Comparison of ENCODE assay signal across 9 mouse cellular contexts in genomic region chr13:95523659-95524423, GRCm38 (mm10). TPM values are rescaled to one million over a fixed set of nuclear protein-coding genes. Genes with fewer than 3 reads are reported as not detected.
DNase-seq lines count a peak whose midpoint lies in the region; ATAC-seq and TF ChIP-seq lines count a peak whose summit lies in the region.
"Had no signal": no experiment of that assay in that cellular context is flagged by ENCODE, and none has a peak within 500 bp of the region (broad histone marks: within the 10 kb centered on the region; RNA-seq: fewer than 3 reads in every experiment).

No protein-coding gene starts in this region.

- intact Hi-C loops in heart, postnatal 25 days (cut with DNase I) = no loop called here

- no peaks in the 10 kb centered on the region for H3K36me3 ChIP-seq in kidney, adult 2 months (ENCODE audit: control insufficient read depth, insufficient read depth, low read length)
- H3K36me3 ChIP-seq in lung, embryonic 15.5 days = no peaks in the 10 kb centered on the region
- H3K36me3 ChIP-seq: G1E had no signal

- H3K27ac ChIP-seq in brown adipose tissue, adult 24 weeks (replicated peaks; ENCODE audit: low read depth, low read length) = no peak overlapping the region
- peak overlapping the region; percentile 90 for H3K27ac ChIP-seq in kidney, adult 2 months (ENCODE audit: insufficient read depth, low read depth, low read length)
- peak overlapping the region; percentile 32; the same call in 1 of the 2 replicates for H3K27ac ChIP-seq in lung, embryonic 15.5 days

- H3K9ac ChIP-seq in lung, embryonic 15.5 days = peak overlapping the region; percentile 49

- 11% methylated on average over 29 of the region's 29 CpGs for WGBS in kidney, adult 2 months
- WGBS in lung, embryonic 15.5 days = 5% methylated on average over 29 of the region's 29 CpGs

- H3K4me3 ChIP-seq in brown adipose tissue, adult 24 weeks (ENCODE audit: insufficient read depth, low read depth, low read length) = peak overlapping the region; percentile 54
- H3K4me3 ChIP-seq in kidney, adult 2 months (ENCODE audit: insufficient read depth, low read depth, low read length) = peak overlapping the region; percentile 67
- H3K4me3 ChIP-seq in lung, embryonic 15.5 days = peak overlapping the region; percentile 54

- no peaks in the 10 kb centered on the region for H3K9me3 ChIP-seq in lung, embryonic 15.5 days

- H3K4me1 ChIP-seq in brown adipose tissue, adult 24 weeks (ENCODE audit: control insufficient read depth, insufficient read depth, insufficient read length, low read length) = peaks cover 2% of the 10 kb centered on the region; the same call in 1 of the 2 replicates
- peaks cover 10% of the 10 kb centered on the region; the same call in 1 of the 2 replicates for H3K4me1 ChIP-seq in kidney, adult 2 months (ENCODE audit: control insufficient read depth, insufficient read depth, low read length)
- peaks cover 14% of the 10 kb centered on the region for H3K4me1 ChIP-seq in lung, embryonic 15.5 days

- TF ChIP-seq POLR2A in kidney, adult 2 months (IDR thresholded peaks at IDR 0.05; ENCODE audit: low read depth, low read length) = no peak

- peak; percentile 93 for DNase-seq in heart, adult 11 months
- no peak for DNase-seq in heart, postnatal 25 days (ENCODE audit: low spot score)
- DNase-seq in heart, adult 9 months (ENCODE audit: low spot score in 2 of 2) = peak; percentile 30 to 37
- peak; percentile 91 for DNase-seq in kidney, adult 2 months
- no peak for DNase-seq in spleen, adult 12 weeks (ENCODE audit: low spot score)

- no peaks in the 10 kb centered on the region for H3K27me3 ChIP-seq in kidney, adult 2 months (replicated peaks; ENCODE audit: control insufficient read depth, insufficient read depth, low read length)
- peaks cover 27% of the 10 kb centered on the region for H3K27me3 ChIP-seq in lung, embryonic 15.5 days

- H3K4me2 ChIP-seq in lung, embryonic 15.5 days = peak overlapping the region; percentile 94

- peak; percentile 19; the same call in 1 of the 2 replicates for ATAC-seq in lung, embryonic 15.5 days (ENCODE audit: borderline replicate concordance, extremely low read depth, low FRiP score, low TSS enrichment)
- ATAC-seq in neutrophil, adult 5-6 weeks (ENCODE audit: extremely low read depth, insufficient number of reproducible peaks, low FRiP score, poor library complexity, severe bottlenecking) = 0 out of 2 replicates have a peak, but pooled peaks have one; percentile 22

- no peak for TF ChIP-seq CTCF in kidney, adult 2 months (conservative IDR thresholded peaks at IDR 0.05; ENCODE audit: insufficient read depth, insufficient read length, low read depth, low read length)

RNA-seq across cellular contexts. Expression of gene F2rl1, which starts 1.2 kb away (rescaled TPM):
- total RNA-seq in heart, postnatal 25 days (2021) = under 1 TPM; 0.48 to 0.65 TPM
- polyA plus RNA-seq in brown adipose tissue, adult 24 weeks (2012; ENCODE audit: insufficient read depth, insufficient read length, missing spikeins) = not detected in 2 replicates
- polyA plus RNA-seq in kidney, adult 2 months (2012; rRNA removed) = 27.2 and 29.9 TPM in 2 replicates
- polyA plus RNA-seq in lung, embryonic 15.5 days (2015; fragmentation: Nextera tagmentation; extraction: Ambion mirVana) = 4.3 and 4.5 TPM in 2 replicates
- 5.4 and 5.5 TPM in 2 replicates for total RNA-seq in neutrophil, adult 5-6 weeks (2017)
- polyA plus RNA-seq: G1E had no signal

RNA-seq across cellular contexts. Expression of gene S100z, which starts 45.3 kb away (rescaled TPM):
- not detected for total RNA-seq in heart, postnatal 25 days (2021)
- polyA plus RNA-seq in brown adipose tissue, adult 24 weeks (2012; ENCODE audit: insufficient read depth, insufficient read length, missing spikeins) = not detected in 2 replicates
- polyA plus RNA-seq in kidney, adult 2 months (2012; rRNA removed) = 0.80 TPM in 1 of 2 replicates, not detected in the other
- not detected in 2 replicates for polyA plus RNA-seq in lung, embryonic 15.5 days (2015; fragmentation: Nextera tagmentation; extraction: Ambion mirVana)
- total RNA-seq in neutrophil, adult 5-6 weeks (2017) = not detected in 2 replicates
- total RNA-seq: G1E had no signal
- polyA plus RNA-seq: G1E had no signal

Comparison
In these comparisons a context has a peak if more than half of its experiments do, and no peak if none do; other contexts are left out.
1. DNase-seq: peak in heart, adult 11 months (single experiment), heart, adult 9 months (2 of 2) and kidney, adult 2 months (single experiment); none in heart, postnatal 25 days (single experiment) and spleen, adult 12 weeks (single experiment).
2. Peak in every context shown above with its lines, with median percentiles within 50 percentile points of each other: H3K4me3 ChIP-seq.